ENCODE assay signal across 9 mouse cellular contexts in genomic region chr7:127573503-127574008, GRCm38 (mm10). TPM values are rescaled to one million over a fixed set of nuclear protein-coding genes. Genes with fewer than 3 reads are reported as not detected.
DNase-seq lines count a peak whose midpoint lies in the region; ATAC-seq and TF ChIP-seq lines count a peak whose summit lies in the region.
"Had no signal": no experiment of that assay in that cellular context is flagged by ENCODE, and none has a peak within 500 bp of the region (broad histone marks: within the 10 kb centered on the region; RNA-seq: fewer than 3 reads in every experiment).

No protein-coding gene starts in this region.

- H3K4me1 ChIP-seq in heart, embryonic 14.5 days (ENCODE audit: control insufficient read depth in 2 of 2, insufficient read depth in 2 of 2, low read length in 2 of 2) = peaks cover 6 to 21% of the 10 kb centered on the region in 2 experiments; a peak in 3 of 4 replicates
- H3K4me1 ChIP-seq in liver, embryonic 14.5 days (replicated peaks; ENCODE audit: control insufficient read depth in 2 of 2, insufficient read depth in 2 of 2, low read length in 1 of 2) = peaks cover 8 to 11% of the 10 kb centered on the region in 2 experiments

- H3K36me3 ChIP-seq in heart, embryonic 14.5 days (ENCODE audit: control insufficient read depth, insufficient read depth, low read length) = peaks cover 30% of the 10 kb centered on the region
- no peaks in the 10 kb centered on the region for H3K36me3 ChIP-seq in liver, embryonic 14.5 days (replicated peaks; ENCODE audit: control insufficient read depth, insufficient read depth, low read depth)

- peak overlapping the region; percentile 87 for H3K9ac ChIP-seq in heart, embryonic 14.5 days (ENCODE audit: low read length)
- peak overlapping the region; percentile 95 for H3K9ac ChIP-seq in liver, embryonic 14.5 days (replicated peaks)

- peak overlapping the region; percentile 60 to 76 for H3K4me3 ChIP-seq in heart, embryonic 14.5 days (ENCODE audit: control insufficient read depth in 1 of 2, insufficient read depth in 1 of 2, low read depth in 1 of 2, low read length in 2 of 2)
- H3K4me3 ChIP-seq in liver, embryonic 14.5 days (ENCODE audit: insufficient read depth in 1 of 2, low read depth in 2 of 2, low read length in 2 of 2) = peak overlapping the region; percentile 90 to 92

- WGBS in heart, embryonic 14.5 days = 2% methylated on average over 27 of the region's 28 CpGs
- WGBS in liver, embryonic 14.5 days (ENCODE audit: insufficient replicate concordance) = under 1% methylated on average over 21 of the region's 28 CpGs

- no peak for TF ChIP-seq EP300 in liver, embryonic 14.5 days (IDR thresholded peaks at IDR 0.05; ENCODE audit: low read depth)

- peak overlapping the region in 1 of 2 experiments; percentile 79; a peak in 2 of 4 replicates for H3K27ac ChIP-seq in heart, embryonic 14.5 days (replicated peaks in 1 of 2; ENCODE audit: control insufficient read depth in 1 of 2, insufficient read depth in 1 of 2, low read depth in 2 of 2, low read length in 2 of 2)
- peak overlapping the region; percentile 55 for H3K27ac ChIP-seq in liver, embryonic 14.5 days

- no peaks in the 10 kb centered on the region for H3K27me3 ChIP-seq in heart, embryonic 14.5 days (ENCODE audit: control insufficient read depth, insufficient read depth, low read length)
- H3K27me3 ChIP-seq in liver, embryonic 14.5 days (ENCODE audit: control insufficient read depth, insufficient read depth, low read length) = no peaks in the 10 kb centered on the region

- peak; percentile 37 to 71 for DNase-seq in adrenal gland, adult (ENCODE audit: inconsistent age in 2 of 2, low spot score in 1 of 2)
- no peak for DNase-seq in adrenal gland, postnatal 4 days (ENCODE audit: low spot score in 2 of 2)
- DNase-seq in spleen, postnatal 10 days (ENCODE audit: low spot score in 2 of 2) = peak; percentile 47 to 52
- DNase-seq in spleen, postnatal 14 days (ENCODE audit: low spot score in 2 of 2) = no peak
- no peak for DNase-seq in liver, embryonic 14.5 days (ENCODE audit: low read depth in 3 of 3, low spot score in 3 of 3)
- no peak for DNase-seq in layer of hippocampus, adult 9-10 months (ENCODE audit: low spot score)
- no peak for DNase-seq in ovary, postnatal 36 days (ENCODE audit: low spot score)

- no peak; the same call in none of the 2 replicates for ATAC-seq in heart, embryonic 14.5 days (ENCODE audit: insufficient number of reproducible peaks, insufficient read depth, low FRiP score, low read depth)
- ATAC-seq in liver, embryonic 14.5 days (ENCODE audit: insufficient read depth) = peak; percentile 33

- peak overlapping the region; percentile 90 for H3K4me2 ChIP-seq in heart, embryonic 14.5 days (ENCODE audit: low read length)
- H3K4me2 ChIP-seq in liver, embryonic 14.5 days (ENCODE audit: low read depth) = peak overlapping the region; percentile 96

- H3K9me3 ChIP-seq in heart, embryonic 14.5 days (ENCODE audit: control insufficient read depth, low read length) = no peaks in the 10 kb centered on the region
- H3K9me3 ChIP-seq in liver, embryonic 14.5 days (ENCODE audit: control insufficient read depth, low read length) = no peaks in the 10 kb centered on the region

- no peak for TF ChIP-seq CTCF in liver, embryonic 14.5 days (IDR thresholded peaks at IDR 0.05; ENCODE audit: low read depth)

RNA-seq across cellular contexts. Expression of gene Phkg2, which starts 0.4 kb away (rescaled TPM):
- total RNA-seq in adrenal gland, postnatal 4 days (2021) = 10 to 100 TPM; 49.3 to 60.9 TPM
- 34.3 and 38.7 TPM in 2 replicates for polyA plus RNA-seq in heart, embryonic 14.5 days (2014; fragmentation: Nextera tagmentation; extraction: Ambion mirVana)
- polyA plus RNA-seq in liver, embryonic 14.5 days (2012; rRNA removed) = 24.9 and 27.3 TPM in 2 replicates
- 18.5 and 21.7 TPM in 2 replicates for polyA plus RNA-seq in liver, embryonic 14.5 days (2014; fragmentation: Nextera tagmentation; extraction: Ambion mirVana)

RNA-seq across cellular contexts. Expression of gene Tmem265, which starts 12.4 kb away (rescaled TPM):
- total RNA-seq in adrenal gland, postnatal 4 days (2021) = not detected
- polyA plus RNA-seq in heart, embryonic 14.5 days (2014; fragmentation: Nextera tagmentation; extraction: Ambion mirVana) = 1.9 and 2.1 TPM in 2 replicates
- 0.77 and 1.0 TPM in 2 replicates for polyA plus RNA-seq in liver, embryonic 14.5 days (2012; rRNA removed)
- polyA plus RNA-seq in liver, embryonic 14.5 days (2014; fragmentation: Nextera tagmentation; extraction: Ambion mirVana) = 1.4 and 1.7 TPM in 2 replicates
- total RNA-seq: heart, postnatal 36 days had no signal

RNA-seq across cellular contexts. Expression of gene Ccdc189, which starts 14.8 kb away (rescaled TPM):
- total RNA-seq in adrenal gland, postnatal 4 days (2021) = 10 to 100 TPM; 11.9 to 13.5 TPM
- polyA plus RNA-seq in heart, embryonic 14.5 days (2014; fragmentation: Nextera tagmentation; extraction: Ambion mirVana) = 10.1 and 12.7 TPM in 2 replicates
- 4.4 and 5.4 TPM in 2 replicates for polyA plus RNA-seq in liver, embryonic 14.5 days (2012; rRNA removed)
- polyA plus RNA-seq in liver, embryonic 14.5 days (2014; fragmentation: Nextera tagmentation; extraction: Ambion mirVana) = 6.8 and 7.5 TPM in 2 replicates

RNA-seq across cellular contexts. Expression of gene Rnf40, which starts 15.0 kb away (rescaled TPM):
- 10 to 100 TPM; 85.1 to 89.5 TPM for total RNA-seq in adrenal gland, postnatal 4 days (2021)
- 24.1 and 25.8 TPM in 2 replicates for polyA plus RNA-seq in heart, embryonic 14.5 days (2014; fragmentation: Nextera tagmentation; extraction: Ambion mirVana)
- polyA plus RNA-seq in liver, embryonic 14.5 days (2012; rRNA removed) = 10.3 and 14.0 TPM in 2 replicates
- polyA plus RNA-seq in liver, embryonic 14.5 days (2014; fragmentation: Nextera tagmentation; extraction: Ambion mirVana) = 13.7 and 16.1 TPM in 2 replicates

RNA-seq across cellular contexts. Expression of gene Zfp629, which starts 42.0 kb away (rescaled TPM):
- total RNA-seq in adrenal gland, postnatal 4 days (2021) = 10 to 100 TPM; 29.4 to 31.6 TPM
- polyA plus RNA-seq in heart, embryonic 14.5 days (2014; fragmentation: Nextera tagmentation; extraction: Ambion mirVana) = 10.7 and 12.3 TPM in 2 replicates
- polyA plus RNA-seq in liver, embryonic 14.5 days (2012; rRNA removed) = 1.6 and 1.9 TPM in 2 replicates
- polyA plus RNA-seq in liver, embryonic 14.5 days (2014; fragmentation: Nextera tagmentation; extraction: Ambion mirVana) = 1.4 and 2.2 TPM in 2 replicates

Comparison
In these comparisons a context has a peak if more than half of its experiments do, and no peak if none do; other contexts are left out.
1. DNase-seq: peak in adrenal gland, adult (2 of 2) and spleen, postnatal 10 days (2 of 2); none in adrenal gland, postnatal 4 days (0 of 2), spleen, postnatal 14 days (0 of 2), liver, embryonic 14.5 days (0 of 3), layer of hippocampus, adult 9-10 months (single experiment) and ovary, postnatal 36 days (single experiment).